Mouse (Mus musculus): ENCODE results near the gene Ehd3. TPM values are rescaled to one million over a fixed set of nuclear protein-coding genes. Genes with fewer than 3 reads are reported as not detected.

The Ehd3 gene
- total RNA-seq, 2 experiments from 2014 or later, result 1.3 TPM; not detected in 1

DNA sequence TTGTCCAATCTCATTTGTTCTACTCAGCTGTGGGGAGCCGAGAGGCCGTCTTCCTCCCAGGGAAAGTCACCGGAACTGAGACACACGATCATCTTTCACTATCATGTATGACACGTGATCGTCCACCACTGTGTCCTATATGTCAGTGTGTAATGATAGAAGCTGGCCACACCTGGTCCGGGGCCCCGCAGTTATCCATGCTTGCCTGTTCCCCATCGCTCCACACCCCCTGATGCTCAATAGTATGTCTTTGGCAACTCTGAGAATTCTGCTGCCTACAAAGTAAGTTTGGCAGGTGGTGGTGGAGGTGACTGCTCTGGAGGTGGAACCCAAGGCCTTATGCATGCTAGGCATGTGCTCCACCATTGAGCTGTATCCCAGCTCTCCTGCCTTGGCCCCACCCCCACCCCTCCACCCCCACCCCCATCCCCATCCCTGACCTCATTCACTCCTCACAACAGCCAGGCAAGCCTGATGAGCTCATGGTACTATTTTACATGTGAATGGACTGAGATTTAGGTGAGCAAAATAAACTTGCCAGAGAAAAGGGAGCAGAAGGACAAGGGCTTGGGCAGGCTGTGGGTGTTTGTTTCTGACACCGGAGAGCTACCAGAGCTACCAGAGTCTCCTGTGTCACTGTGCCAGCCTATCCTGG, 75.5 kb downstream of the Ehd3 start:
- no peak for ATAC-seq (replicated peaks; ENCODE audit: low FRiP score, poor library complexity, severe bottlenecking)

DNA sequence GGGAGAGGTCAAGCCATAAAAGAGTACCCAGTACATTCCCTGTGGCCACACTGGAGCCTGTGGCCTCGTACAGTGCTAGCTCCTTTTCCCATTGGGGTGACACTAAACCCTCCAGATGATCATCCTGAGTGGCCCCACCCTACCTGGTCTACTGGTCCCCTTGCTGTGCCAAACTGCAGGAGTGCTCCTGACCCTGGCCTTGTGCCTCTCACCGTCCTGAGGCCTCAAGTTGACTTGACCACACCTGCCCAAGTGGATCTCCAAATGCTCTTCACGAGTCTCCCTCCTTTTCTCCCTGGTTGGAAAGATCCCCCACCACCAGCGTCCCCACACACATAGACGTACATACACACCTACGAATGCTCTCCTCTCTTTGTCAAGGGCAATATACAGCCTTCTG, 76.4 kb downstream of the Ehd3 start:
- ATAC-seq (replicated peaks; ENCODE audit: low FRiP score, poor library complexity, severe bottlenecking), result no peak

DNA sequence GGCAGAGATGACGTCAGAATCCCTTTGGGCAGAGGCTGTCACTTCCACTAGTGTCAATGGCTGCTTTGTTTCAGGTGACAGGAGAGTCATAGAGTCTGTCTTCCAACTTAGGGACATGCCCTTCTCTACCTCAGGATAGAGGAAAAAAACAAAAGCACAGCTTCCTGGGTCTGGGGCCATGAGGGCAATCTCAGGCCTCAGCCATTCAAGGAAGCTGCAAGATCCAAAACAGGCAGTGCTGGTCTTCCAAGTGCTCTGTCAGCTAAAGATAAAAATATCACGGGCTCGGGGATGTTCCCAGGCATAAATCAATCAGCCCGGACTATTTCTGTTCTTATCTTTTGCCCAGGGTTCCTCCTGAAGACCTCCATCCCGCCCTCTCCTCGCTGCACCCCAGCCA, 77.4 kb downstream of the Ehd3 start:
- ATAC-seq (replicated peaks; ENCODE audit: low FRiP score, poor library complexity, severe bottlenecking), result no peak

Other genes starting within 250 kb of the Ehd3 start
- gene Galnt14, start 93.7 kb upstream of the Ehd3 start, total RNA-seq (2015; ENCODE audit: low replicate concordance), result not detected in 2 replicates
- not detected in 2 replicates for gene Galnt14, start 93.7 kb upstream of the Ehd3 start, total RNA-seq (2017; ENCODE audit: low replicate concordance)
- 11.3 and 30.3 TPM in 2 replicates for gene Xdh, start 146.1 kb downstream of the Ehd3 start, total RNA-seq (2015; ENCODE audit: low replicate concordance)
- 9.5 and 9.6 TPM in 2 replicates for gene Xdh, start 146.1 kb downstream of the Ehd3 start, total RNA-seq (2017; ENCODE audit: low replicate concordance)
- not detected in 2 replicates for gene Srd5a2, start 243.8 kb downstream of the Ehd3 start, total RNA-seq (2015; ENCODE audit: low replicate concordance)
- gene Srd5a2, start 243.8 kb downstream of the Ehd3 start, total RNA-seq (2017; ENCODE audit: low replicate concordance), result not detected in 2 replicates